Mouse (Mus musculus) gastrocnemius, adult 2 months (tissue): Measurements from ENCODE around the gene Nid1. TPM values are rescaled to one million over a fixed set of nuclear protein-coding genes. Genes with fewer than 3 reads are reported as not detected.
A peak's percentile ranks its signal among the peaks of the same experiment; 100 is the strongest.
"Not testable (repeated sequence)": the region's sequence is repeated elsewhere in the genome, so short reads cannot be mapped to it uniquely, and the experiment has no call there.

ENCODE experiments used
- DNase-seq: peaks from one replicate; pipeline ENCODE4 v3.0.0; 2022
- H3K27ac ChIP-seq: fragments of 200-600 bp; 2 replicates; pipeline ENCODE4 v1.8.1; 2022; ENCODE audit warnings: mild to moderate bottlenecking
- H3K4me3 ChIP-seq: fragments of 200-600 bp; 2 replicates; pipeline ENCODE4 v1.8.1; 2022; ENCODE audit warnings: mild to moderate bottlenecking, moderate library complexity
- CTCF ChIP-seq: fragments of 200-600 bp; IDR thresholded peaks from 2 replicates; pipeline ENCODE4 v1.8.1; 2022; ENCODE audit warnings: antibody characterized with exemption, mild to moderate bottlenecking, moderate library complexity
- intact Hi-C: fragments of 180-260 bp; cut with DNase I; formaldehyde crosslinking; loops from one replicate; pipeline ENCODE4 v1.15.1; 2025
- total RNA-seq, 2 experiments: library from RNA; stranded (reverse); gene quantifications; 2 replicates each; pipeline ENCODE4 v1.2.3; 2021

Nid1 gene
- total RNA-seq, 2 experiments from 2014 or later, result 37.3 to 49.2 TPM

DNA sequence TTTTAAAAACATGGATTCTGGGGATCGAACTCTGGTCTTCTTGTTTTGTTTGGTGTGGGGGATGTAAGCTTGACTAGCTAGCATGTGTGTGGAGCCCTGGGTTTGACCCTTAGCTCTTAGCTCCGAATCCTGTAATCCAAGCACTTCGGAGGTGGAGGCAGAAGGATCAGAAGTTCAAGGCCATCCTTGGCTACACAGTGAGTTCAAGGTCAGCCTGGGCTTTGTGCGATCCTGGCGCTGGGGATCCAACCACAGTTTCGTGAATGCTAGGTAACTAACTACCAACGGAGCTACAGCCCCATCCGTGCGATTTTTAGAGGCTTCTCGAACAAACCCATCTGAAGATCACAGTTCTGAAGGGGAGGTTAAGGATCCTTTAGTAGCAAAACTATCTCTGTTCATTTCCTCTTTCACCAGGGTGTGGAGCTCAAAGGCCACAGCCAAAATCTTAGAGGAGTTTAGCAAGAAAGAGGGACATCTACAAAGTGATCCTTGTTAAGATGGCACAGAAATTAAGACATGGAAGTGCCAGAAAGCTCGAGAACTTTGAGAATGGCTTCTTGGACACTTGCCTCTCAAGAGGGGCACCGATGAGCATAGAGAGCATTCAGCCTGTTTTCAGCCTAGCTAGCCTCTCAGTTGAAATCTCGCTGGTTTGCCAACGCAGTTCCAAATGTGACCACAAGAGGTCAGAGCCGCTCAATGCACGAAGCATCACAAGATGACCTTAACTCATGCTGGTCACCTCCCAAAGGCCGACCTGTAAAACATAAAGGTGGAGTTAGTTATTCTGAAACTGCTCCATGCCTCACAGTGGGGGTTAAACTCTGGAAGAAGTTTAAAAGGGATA is 79.2 kb downstream of the Nid1 start:
- peak overlapping the region; percentile 40; the same call in 1 of the 2 replicates for H3K4me3 ChIP-seq
- TF ChIP-seq CTCF, result peak; percentile 97
- DNase-seq, result peak; percentile 83
- peak overlapping the region; percentile 36; the same call in 1 of the 2 replicates for H3K27ac ChIP-seq
- intact Hi-C loops, result loop anchor here (2.0 to 5.0 kb wide), 2 partner anchors 76 to 96 kb away; partner anchors contain the start of gene Lyst

GRCm38 (mm10) chr13:13518114-13518513 is 80.8 kb downstream of the Nid1 start:
- Histone ChIP-seq H3K4me3 (no peak overlapping the region), H3K27ac (no peak overlapping the region)
- DNase-seq, result no peak
- TF ChIP-seq CTCF, result no peak
- intact Hi-C loops, result loop anchor here (5.0 kb wide), 1 partner anchor 74 kb away; the partner anchor contains the start of gene Lyst

GRCm38 (mm10) chr13:13520436-13520835 is 83.1 kb downstream of the Nid1 start:
- intact Hi-C loops, result no loop called here
- no peak overlapping the region for H3K4me3 ChIP-seq
- no peak for TF ChIP-seq CTCF
- no peak for DNase-seq
- H3K27ac ChIP-seq, result no peak overlapping the region

DNA sequence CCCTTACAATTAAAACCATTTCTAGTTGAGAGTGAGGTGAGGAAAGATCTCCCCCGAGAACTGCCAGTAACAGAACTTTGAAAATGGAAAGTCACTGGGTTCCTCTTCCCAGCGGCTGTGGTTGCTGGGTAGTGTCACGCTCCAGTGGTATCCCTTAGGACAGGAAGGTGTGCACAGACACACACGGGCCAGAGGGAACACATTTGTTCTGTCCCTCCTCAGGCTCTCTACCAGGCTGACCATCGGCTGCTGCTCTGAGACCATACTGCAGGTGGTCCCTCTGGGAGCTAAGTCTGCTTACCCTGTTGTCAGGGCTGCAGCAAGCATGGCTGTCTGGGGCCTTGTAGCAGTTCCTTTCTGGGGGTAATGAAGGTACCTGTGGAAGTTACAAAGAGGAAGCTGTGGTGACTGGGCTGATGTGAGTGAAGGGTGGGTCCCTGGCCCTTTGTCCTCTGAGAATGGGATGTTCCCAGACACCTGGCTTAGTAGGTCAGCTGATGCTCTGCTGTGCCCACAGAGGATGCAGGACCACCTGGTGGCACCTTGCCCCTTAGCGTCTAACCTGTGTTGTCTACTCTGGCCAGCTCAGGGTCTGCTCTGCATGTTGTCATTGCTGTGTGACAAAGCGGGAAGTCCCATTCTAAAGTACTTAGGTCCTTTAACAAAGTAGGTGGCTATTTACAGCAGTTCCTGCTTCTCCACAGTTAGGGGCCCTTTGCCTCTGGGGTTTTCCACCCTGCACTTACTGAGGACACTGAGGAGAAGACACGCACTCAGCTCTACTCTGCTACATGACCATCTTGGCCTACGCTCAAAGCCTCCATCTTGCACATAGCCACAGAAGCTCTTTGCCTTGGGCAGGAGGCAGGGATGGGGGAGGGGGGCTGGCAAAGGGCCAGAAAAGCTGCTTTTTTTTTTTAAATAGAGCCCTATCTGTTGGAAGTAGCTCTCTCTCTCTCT is 86.6 kb downstream of the Nid1 start:
- intact Hi-C loops, result no loop called here
- no peak overlapping the region for H3K4me3 ChIP-seq
- no peak for TF ChIP-seq CTCF

DNA sequence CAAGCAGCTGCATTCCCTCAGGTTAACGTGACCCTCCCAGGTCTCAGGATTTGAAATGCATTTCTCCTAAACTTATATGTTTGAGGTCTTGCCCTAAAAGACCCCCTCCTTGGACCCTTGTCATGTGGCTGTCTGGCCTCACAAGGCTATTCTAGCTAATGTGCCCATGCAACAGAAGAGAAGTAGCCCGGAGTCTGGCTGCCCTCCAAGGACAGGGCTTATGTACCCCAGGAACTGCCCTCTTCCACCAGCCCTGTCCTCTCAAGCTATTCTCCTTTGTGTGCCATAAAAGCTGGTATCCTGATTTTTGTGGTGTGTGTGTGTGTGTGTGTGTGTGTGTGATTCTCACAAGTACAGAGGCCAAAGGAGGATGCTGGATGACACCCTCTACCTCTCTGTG is 87.9 kb downstream of the Nid1 start:
- Histone ChIP-seq H3K27ac (no peak overlapping the region), H3K4me3 (no peak overlapping the region)
- intact Hi-C loops, result no loop called here
- TF ChIP-seq CTCF, result no peak
- DNase-seq, result no peak

More for the DNA sequence above, 86.6 kb downstream of the Nid1 start:
- no peak overlapping the region for H3K27ac ChIP-seq
- no peak for DNase-seq

DNA sequence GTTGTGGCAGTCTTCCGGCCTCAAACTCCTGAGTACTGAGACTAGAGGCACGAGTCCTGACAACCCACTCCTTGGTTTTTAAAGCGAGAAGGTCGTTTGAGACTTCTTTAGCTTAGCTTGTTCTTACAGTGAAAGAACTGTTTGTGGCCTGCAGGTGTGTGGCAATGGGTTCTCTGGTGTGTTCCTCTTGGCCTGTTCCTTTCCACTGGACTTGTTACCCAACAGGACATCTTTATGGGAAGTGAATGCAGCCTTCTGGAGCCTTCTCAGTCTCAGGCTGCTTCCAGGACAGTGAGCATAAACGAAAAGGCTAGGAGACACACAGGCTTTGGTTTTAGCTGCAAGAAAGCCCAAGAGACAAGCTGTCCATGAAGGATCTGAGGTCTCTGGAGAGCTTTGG is 88.5 kb downstream of the Nid1 start:
- no peak for TF ChIP-seq CTCF
- H3K4me3 ChIP-seq, result no peak overlapping the region
- intact Hi-C loops, result no loop called here
- no peak overlapping the region for H3K27ac ChIP-seq
- DNase-seq, result no peak

DNA sequence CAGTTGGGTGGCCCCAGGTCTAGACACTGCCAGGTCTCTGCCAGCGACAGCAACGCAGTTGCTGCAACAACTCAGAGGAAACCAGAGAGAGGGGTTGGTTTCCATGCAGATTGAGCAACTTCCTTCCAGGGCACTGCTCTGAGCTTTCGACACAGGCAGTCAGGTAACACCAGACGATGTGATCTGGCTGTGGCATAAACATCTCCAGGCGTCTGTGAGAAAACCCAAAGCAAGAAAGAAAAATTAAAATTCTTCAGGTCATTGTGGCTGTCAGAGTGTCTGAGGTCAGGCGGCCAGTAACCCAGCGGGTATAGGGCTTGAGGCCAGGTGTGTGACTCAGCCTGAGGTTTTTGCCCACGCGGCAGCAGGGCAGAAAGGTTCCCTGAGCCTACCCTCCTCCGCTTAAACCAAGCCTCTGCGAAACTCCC is 91.8 kb downstream of the Nid1 start:
- DNase-seq, result no peak
- intact Hi-C loops, result no loop called here
- H3K4me3 ChIP-seq, result no peak overlapping the region
- no peak for TF ChIP-seq CTCF
- H3K27ac ChIP-seq, result no peak overlapping the region

DNA sequence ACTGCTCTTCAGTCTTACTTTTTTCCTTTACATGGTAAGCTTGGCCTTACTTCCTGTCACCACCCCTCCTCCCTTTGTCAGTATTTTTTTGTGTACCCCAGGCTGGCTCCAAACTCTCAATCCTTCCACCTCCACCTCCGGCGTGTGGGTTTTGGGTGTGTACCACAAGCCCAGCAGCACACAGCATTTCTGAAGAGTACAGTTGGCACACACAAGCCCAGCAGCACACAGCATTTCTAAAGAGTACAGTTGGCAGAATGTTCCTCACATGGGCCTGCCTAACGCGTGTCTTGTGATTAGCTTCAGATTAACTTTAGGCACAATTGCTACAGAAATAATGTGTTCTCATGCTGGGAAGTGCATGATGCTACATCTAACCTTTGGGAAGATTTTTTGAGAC is 93.6 kb downstream of the Nid1 start:
- no peak overlapping the region for H3K4me3 ChIP-seq
- no peak for TF ChIP-seq CTCF
- no peak for DNase-seq
- H3K27ac ChIP-seq, result no peak overlapping the region
- intact Hi-C loops, result no loop called here

DNA sequence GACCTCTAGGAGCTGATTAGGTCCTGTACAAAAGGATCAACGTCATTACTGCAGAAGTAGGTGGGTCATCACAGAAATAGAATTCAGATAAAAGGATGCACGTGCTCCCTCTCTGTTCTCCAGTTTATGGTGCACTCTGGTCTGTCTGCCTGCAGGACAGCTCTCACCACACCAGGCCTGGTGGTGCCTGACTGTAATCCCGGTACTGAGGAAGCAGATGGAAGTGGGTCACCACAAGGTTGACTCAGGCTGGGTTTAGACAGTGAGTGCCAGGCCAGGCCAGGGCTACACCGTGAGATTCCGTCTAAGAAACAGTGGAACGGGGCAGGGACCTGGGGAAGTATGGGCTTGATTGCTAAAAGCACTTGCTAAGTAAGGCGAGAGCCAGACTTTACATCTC is 94.6 kb downstream of the Nid1 start:
- no peak for TF ChIP-seq CTCF
- DNase-seq, result no peak
- Histone ChIP-seq H3K4me3 (no peak overlapping the region), H3K27ac (no peak overlapping the region)
- intact Hi-C loops, result no loop called here

DNA sequence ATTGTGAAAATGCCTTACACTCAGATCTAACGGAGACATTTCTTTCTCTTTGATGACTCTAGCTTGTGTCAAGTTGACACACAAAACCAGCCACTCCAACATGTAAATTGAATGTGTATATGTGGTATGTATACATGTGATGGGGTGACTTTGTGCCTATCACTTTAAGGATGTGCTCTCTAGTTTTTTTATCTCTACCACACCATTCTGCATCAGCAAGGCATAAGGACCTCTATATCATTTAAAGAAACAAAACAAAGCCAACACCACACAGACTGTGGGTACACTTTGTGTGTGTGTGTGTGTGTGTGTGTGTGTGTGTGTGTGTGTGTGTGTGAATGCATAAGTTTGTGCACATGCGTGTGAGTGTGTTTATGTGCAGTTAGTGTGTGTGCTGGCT is 99.2 kb downstream of the Nid1 start:
- intact Hi-C loops, result no loop called here
- H3K27ac ChIP-seq, result no peak overlapping the region
- no peak for TF ChIP-seq CTCF
- no peak overlapping the region for H3K4me3 ChIP-seq
- no peak for DNase-seq

GRCm38 (mm10) chr13:13537272-13538015 is 100.1 kb downstream of the Nid1 start:
- DNase-seq, result no peak
- TF ChIP-seq CTCF, result no peak
- no peak overlapping the region for H3K4me3 ChIP-seq
- intact Hi-C loops, result no loop called here
- H3K27ac ChIP-seq, result no peak overlapping the region

DNA sequence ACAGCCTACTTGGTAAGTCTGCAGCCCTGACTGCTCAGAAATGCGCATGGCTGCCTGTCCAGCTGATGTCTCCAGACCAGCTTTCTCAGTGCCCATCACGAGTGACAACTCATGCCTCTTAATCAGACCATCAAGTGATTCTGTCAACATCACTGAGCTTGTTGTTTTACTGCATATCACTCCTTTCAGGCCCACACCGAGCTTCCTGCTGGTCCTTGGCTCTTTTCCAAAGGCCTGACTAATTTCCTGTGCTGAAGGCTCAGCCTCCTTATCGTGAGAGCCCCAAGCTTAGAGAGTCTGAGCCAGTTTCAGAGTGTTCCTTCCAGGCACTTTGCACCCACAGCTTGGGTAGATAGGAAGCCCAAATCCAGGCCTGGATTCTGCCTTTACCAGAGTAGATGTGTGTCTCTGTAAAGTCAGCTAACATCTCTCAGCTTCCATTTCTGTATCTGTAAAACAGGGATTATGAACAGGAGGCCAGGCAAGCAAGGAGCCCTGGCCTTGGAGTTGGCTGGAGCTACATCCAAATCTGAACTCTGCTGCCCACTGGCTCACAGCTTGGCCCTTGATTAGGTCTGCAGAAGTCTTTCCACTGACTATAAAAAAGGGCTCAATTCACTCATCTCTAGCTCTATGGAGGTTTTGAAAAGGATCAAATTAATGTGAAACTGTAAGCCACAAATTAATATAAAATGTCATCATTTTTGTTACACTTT is 101.4 kb downstream of the Nid1 start:
- H3K4me3 ChIP-seq, result no peak overlapping the region
- intact Hi-C loops, result no loop called here
- no peak for DNase-seq
- no peak for TF ChIP-seq CTCF
- H3K27ac ChIP-seq, result peak overlapping the region; percentile 68

- DNase-seq, H3K27ac ChIP-seq, intact Hi-C loops, H3K4me3 ChIP-seq: not testable (repeated sequence)
Observed at GRCm38 (mm10) chr13:13543073-13543472, 105.7 kb downstream of the Nid1 start.
